Mouse (Mus musculus): ENCODE results near the gene Zbtb17. TPM values are rescaled to one million over a fixed set of nuclear protein-coding genes. Genes with fewer than 3 reads are reported as not detected.

Zbtb17 gene
- 24.9 and 25.3 TPM in 2 replicates for polyA plus RNA-seq (2016; fragmentation: Nextera tagmentation; extraction: Ambion mirVana)

DNA sequence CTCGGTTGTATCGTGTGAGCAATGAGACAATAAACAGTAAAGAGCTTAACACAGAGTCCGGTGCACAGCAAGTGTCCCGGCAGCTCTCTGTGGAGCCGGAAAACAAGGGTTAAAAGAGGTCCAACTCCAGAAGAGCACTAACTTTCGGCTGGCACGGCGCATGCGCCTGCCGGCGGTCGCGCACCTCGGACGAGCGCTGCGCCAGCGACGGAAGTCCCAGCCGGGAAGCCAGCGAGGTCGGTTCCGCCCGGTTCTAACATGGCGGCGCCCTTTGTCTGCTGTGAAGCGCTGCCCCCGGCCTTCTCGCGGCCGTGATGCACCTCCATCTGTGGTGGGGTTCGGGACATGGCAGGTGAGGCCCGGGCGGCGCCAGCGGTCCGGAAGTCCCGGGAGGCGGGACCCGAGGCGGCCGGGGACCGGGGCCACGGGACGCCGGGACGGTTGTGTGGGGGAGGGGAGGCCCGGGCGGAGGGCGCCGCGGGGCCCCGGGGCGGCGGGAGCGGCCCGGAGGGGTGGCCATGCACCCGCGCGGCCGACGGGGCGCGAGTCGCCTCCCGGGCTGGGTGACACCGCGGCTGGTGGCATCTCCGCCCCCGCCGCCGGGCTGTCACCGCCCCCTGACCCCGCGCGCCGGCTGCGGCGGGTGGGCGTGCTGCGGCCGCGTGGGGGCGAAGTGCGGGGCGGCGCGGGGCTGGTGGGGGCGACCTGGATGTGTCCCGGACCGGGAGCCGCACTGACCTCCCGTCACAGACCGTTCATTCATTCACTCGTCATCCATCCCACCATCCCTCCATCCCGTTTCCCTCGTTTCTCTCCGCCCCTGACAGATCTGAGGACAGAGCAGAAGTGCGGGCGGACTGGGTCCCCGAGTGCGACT lies at the start of gene Zbtb17:
TSS of gene Zbtb17 (plus strand) at position 204 of the 877 bp plus-strand sequence.
- H3K9ac ChIP-seq: peak within 1 kb of the TSS; percentile 98
- H3K27ac ChIP-seq (ENCODE audit: poor library complexity, severe bottlenecking): peak within 1 kb of the TSS; percentile 67
- H3K9me3 ChIP-seq (replicated peaks): no peaks in the 10 kb centered on the region
- ATAC-seq (ENCODE audit: insufficient number of reproducible peaks, low FRiP score): peak; percentile 92
- no peaks in the 10 kb centered on the region for H3K27me3 ChIP-seq (replicated peaks)
- WGBS: under 1% methylated on average over 91 of the region's 102 CpGs
- H3K4me1 ChIP-seq (replicated peaks): peaks cover 24% of the 10 kb centered on the region
- H3K36me3 ChIP-seq: peaks cover 28% of the 10 kb centered on the region
- H3K4me3 ChIP-seq: peak within 1 kb of the TSS; percentile 100
- peak within 1 kb of the TSS; percentile 93 for H3K4me2 ChIP-seq

DNA sequence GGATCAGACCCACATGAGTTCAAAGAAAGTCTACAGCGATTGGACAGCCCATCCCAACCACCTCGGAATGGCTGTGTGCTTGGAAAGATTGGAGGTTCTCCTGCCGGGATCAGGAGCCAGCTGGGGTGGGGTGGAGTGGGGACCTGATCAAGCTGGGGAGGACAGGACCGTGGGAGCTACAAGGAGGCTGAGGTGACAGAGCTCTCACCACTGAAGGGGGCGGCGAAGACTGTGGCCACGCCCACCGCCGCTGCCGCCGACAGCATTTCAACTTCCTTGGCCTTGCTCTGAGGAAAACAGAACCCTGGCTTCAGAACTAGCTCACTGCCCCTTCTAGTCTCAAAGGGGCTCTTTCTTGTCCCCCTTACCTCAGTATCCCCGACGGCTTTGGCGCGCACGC lies 49.7 kb upstream of the Zbtb17 start:
- 9% methylated on average over 16 of the region's 16 CpGs for WGBS
- H3K4me3 ChIP-seq: peak overlapping the region; percentile 18; the same call in 1 of the 2 replicates

GRCm38 (mm10) chr4:141397861-141398260 lies 46.6 kb upstream of the Zbtb17 start:
- no peaks in the 10 kb centered on the region for H3K9me3 ChIP-seq (replicated peaks)
- H3K4me1 ChIP-seq (replicated peaks): peaks cover 8% of the 10 kb centered on the region
- peaks cover 42% of the 10 kb centered on the region for H3K27me3 ChIP-seq (replicated peaks)
- H3K4me3 ChIP-seq: no peak overlapping the region
- H3K4me2 ChIP-seq: no peak overlapping the region
- no peaks in the 10 kb centered on the region for H3K36me3 ChIP-seq
- H3K27ac ChIP-seq (ENCODE audit: poor library complexity, severe bottlenecking): no peak overlapping the region
- WGBS: 71% methylated on average over 12 of the region's 12 CpGs
- H3K9ac ChIP-seq: no peak overlapping the region; the same call in 1 of the 2 replicates
- ATAC-seq (ENCODE audit: insufficient number of reproducible peaks, low FRiP score): no peak

More for the DNA sequence above, 49.7 kb upstream of the Zbtb17 start:
- Histone ChIP-seq H3K27me3 (replicated peaks) (peaks cover 55% of the 10 kb centered on the region), H3K9ac (no peak overlapping the region), H3K27ac (ENCODE audit: poor library complexity, severe bottlenecking) (no peak overlapping the region), H3K36me3 (no peaks in the 10 kb centered on the region), H3K4me1 (replicated peaks) (peaks cover 8% of the 10 kb centered on the region), H3K9me3 (replicated peaks) (no peaks in the 10 kb centered on the region), H3K4me2 (peak overlapping the region; percentile 57)
- ATAC-seq (ENCODE audit: insufficient number of reproducible peaks, low FRiP score): no peak

GRCm38 (mm10) chr4:141398545-141398944 lies 45.9 kb upstream of the Zbtb17 start, which contains the start of gene Clcnka:
Gene Clcnka, minus strand, starts transcription at chr4:141398724.
- peaks cover 8% of the 10 kb centered on the region for H3K4me1 ChIP-seq (replicated peaks)
- no peak within 1 kb of the TSS for H3K4me3 ChIP-seq
- WGBS: 51% methylated on average over 12 of the region's 12 CpGs
- peaks cover 42% of the 10 kb centered on the region for H3K27me3 ChIP-seq (replicated peaks)
- H3K4me2 ChIP-seq: no peak within 1 kb of the TSS
- no peaks in the 10 kb centered on the region for H3K36me3 ChIP-seq
- no peak within 1 kb of the TSS for H3K27ac ChIP-seq (ENCODE audit: poor library complexity, severe bottlenecking)
- ATAC-seq (ENCODE audit: insufficient number of reproducible peaks, low FRiP score): no peak
- no peaks in the 10 kb centered on the region for H3K9me3 ChIP-seq (replicated peaks)
- no peak within 1 kb of the TSS; the same call in 1 of the 2 replicates for H3K9ac ChIP-seq

DNA sequence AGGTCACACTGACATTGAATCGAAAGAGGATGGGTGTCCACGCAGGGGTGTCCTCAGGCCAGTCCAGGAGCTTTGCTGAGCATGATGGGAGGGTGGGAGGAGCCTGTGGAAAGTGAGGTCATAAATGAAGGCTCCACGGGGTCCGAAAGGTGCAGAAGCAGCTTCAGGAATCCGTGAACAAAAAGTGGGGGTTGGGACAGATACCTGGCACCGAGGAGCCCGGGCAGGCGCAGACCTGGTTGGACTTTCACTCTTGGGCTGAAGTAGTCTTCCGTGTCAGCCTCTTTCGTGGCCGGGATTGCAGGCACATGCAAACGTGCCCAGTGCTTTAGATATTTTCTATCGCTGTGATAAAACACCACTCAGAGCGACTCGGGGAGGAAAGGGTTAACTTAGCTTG lies 44.3 kb upstream of the Zbtb17 start:
- Histone ChIP-seq H3K9ac (no peak overlapping the region), H3K27me3 (replicated peaks) (peaks cover 32% of the 10 kb centered on the region), H3K4me1 (replicated peaks) (peaks cover 2% of the 10 kb centered on the region), H3K27ac (ENCODE audit: poor library complexity, severe bottlenecking) (no peak overlapping the region), H3K4me3 (no peak overlapping the region), H3K4me2 (no peak overlapping the region), H3K9me3 (replicated peaks) (no peaks in the 10 kb centered on the region), H3K36me3 (no peaks in the 10 kb centered on the region)
- no peak for ATAC-seq (ENCODE audit: insufficient number of reproducible peaks, low FRiP score)
- 78% methylated on average over 15 of the region's 15 CpGs for WGBS

- H3K4me1 ChIP-seq (replicated peaks): peaks cover 21% of the 10 kb centered on the region
- WGBS: 10% methylated on average over 15 of the region's 15 CpGs
- ATAC-seq (ENCODE audit: insufficient number of reproducible peaks, low FRiP score): peak; percentile 26; the same call in 1 of the 2 replicates
- no peak overlapping the region for H3K4me3 ChIP-seq
- H3K27ac ChIP-seq (ENCODE audit: poor library complexity, severe bottlenecking): no peak overlapping the region
- peak overlapping the region; percentile 57 for H3K9ac ChIP-seq
- H3K9me3 ChIP-seq (replicated peaks): no peaks in the 10 kb centered on the region
- H3K4me2 ChIP-seq: peak overlapping the region; percentile 53
- 0 out of 2 replicates have a peak, but pooled peaks cover 6% of the 10 kb centered on the region for H3K27me3 ChIP-seq (replicated peaks)
- H3K36me3 ChIP-seq: no peaks in the 10 kb centered on the region
Observed at GRCm38 (mm10) chr4:141404518-141405313, 39.7 kb upstream of the Zbtb17 start.

DNA sequence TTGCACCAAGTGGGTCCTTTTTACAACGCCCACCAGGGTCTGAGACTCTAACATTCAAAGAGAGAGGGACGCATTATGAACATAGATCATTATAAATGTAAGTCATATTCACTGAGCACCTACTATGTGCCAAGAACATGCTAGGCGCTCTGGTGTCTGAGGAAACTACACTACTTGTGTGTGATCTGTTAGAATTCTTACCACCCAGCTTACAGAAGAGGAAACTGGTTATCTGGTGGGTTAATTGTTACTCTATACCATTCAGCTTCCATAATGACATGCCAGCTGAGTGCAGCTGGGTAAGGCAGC lies 39.2 kb upstream of the Zbtb17 start:
- Histone ChIP-seq H3K9ac (no peak overlapping the region), H3K9me3 (replicated peaks) (no peaks in the 10 kb centered on the region), H3K27ac (ENCODE audit: poor library complexity, severe bottlenecking) (no peak overlapping the region), H3K36me3 (no peaks in the 10 kb centered on the region), H3K4me2 (no peak overlapping the region), H3K4me1 (replicated peaks) (peaks cover 21% of the 10 kb centered on the region), H3K4me3 (no peak overlapping the region), H3K27me3 (replicated peaks) (0 out of 2 replicates have a peak, but pooled peaks cover 7% of the 10 kb centered on the region)
- ATAC-seq (ENCODE audit: insufficient number of reproducible peaks, low FRiP score): no peak
- 85% methylated on average over 3 of the region's 3 CpGs for WGBS

GRCm38 (mm10) chr4:141406516-141407299 lies 37.7 kb upstream of the Zbtb17 start:
- peak overlapping the region; percentile 30; the same call in 1 of the 2 replicates for H3K4me2 ChIP-seq
- H3K27me3 ChIP-seq (replicated peaks): peaks cover 14% of the 10 kb centered on the region; the same call in 1 of the 2 replicates
- no peaks in the 10 kb centered on the region for H3K9me3 ChIP-seq (replicated peaks)
- WGBS: 25% methylated on average over 14 of the region's 14 CpGs
- peak; percentile 49; the same call in 1 of the 2 replicates for ATAC-seq (ENCODE audit: insufficient number of reproducible peaks, low FRiP score)
- no peak overlapping the region for H3K4me3 ChIP-seq
- peak overlapping the region; percentile 48; the same call in 1 of the 2 replicates for H3K9ac ChIP-seq
- H3K4me1 ChIP-seq (replicated peaks): peaks cover 25% of the 10 kb centered on the region
- no peaks in the 10 kb centered on the region for H3K36me3 ChIP-seq
- peak overlapping the region; percentile 19; the same call in 1 of the 2 replicates for H3K27ac ChIP-seq (ENCODE audit: poor library complexity, severe bottlenecking)

DNA sequence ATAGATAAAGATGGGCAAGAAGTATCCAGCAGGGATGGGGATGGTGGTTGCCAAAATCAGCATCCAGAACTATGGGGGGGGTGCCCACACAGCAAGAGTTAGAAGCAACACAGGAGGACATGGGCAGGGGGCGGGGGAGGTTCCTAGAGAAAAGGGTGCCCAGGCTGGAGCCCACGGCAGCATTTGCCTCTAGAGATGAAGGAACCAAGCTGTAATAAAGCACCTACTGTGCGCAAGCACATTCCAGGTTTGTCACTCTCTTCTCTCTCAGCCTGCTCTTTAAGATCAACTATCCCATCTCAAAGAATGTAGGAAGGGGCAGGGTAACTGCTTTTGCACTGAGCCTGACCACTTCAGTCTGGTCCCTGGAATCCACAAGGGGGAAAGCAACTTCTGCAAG lies 35.9 kb upstream of the Zbtb17 start:
- H3K4me2 ChIP-seq: no peak overlapping the region
- WGBS: 91% methylated on average over 3 of the region's 3 CpGs
- H3K9me3 ChIP-seq (replicated peaks): no peaks in the 10 kb centered on the region; the same call in 1 of the 2 replicates
- H3K36me3 ChIP-seq: no peaks in the 10 kb centered on the region
- H3K27ac ChIP-seq (ENCODE audit: poor library complexity, severe bottlenecking): no peak overlapping the region
- no peak overlapping the region for H3K4me3 ChIP-seq
- H3K9ac ChIP-seq: no peak overlapping the region
- peaks cover 25% of the 10 kb centered on the region for H3K4me1 ChIP-seq (replicated peaks)
- H3K27me3 ChIP-seq (replicated peaks): peaks cover 18% of the 10 kb centered on the region; the same call in 1 of the 2 replicates
- ATAC-seq (ENCODE audit: insufficient number of reproducible peaks, low FRiP score): no peak

DNA sequence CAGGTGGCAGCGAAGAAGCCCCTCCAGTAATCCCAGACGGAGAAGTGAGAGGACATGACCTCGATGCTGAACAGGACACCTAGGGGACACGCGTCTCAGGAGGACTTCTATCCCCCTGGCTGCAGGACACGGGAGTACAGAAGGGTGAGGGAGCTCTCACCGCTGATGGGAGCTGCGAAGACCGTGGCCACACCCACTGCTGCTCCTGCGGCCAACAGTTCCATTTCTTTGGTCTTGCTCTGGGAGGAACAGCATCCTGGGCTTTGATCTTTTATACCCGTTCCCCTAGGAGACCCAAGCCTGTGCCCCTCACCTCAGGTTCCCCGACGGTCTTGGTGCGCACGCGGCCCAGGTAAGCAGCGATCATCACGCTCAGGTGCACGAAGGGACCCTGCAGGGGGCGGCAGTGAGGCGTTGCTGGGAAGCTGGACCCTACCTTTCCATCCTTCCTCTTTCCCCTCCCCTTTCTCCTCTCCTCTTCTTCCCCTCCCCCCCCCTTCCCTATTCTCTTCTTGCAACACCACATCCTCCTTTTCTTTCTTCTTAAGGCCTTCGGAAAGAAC lies 32.9 kb upstream of the Zbtb17 start:
- no peaks in the 10 kb centered on the region for H3K36me3 ChIP-seq
- H3K4me1 ChIP-seq (replicated peaks): peaks cover 20% of the 10 kb centered on the region
- H3K27ac ChIP-seq (ENCODE audit: poor library complexity, severe bottlenecking): no peak overlapping the region
- H3K4me2 ChIP-seq: peak overlapping the region; percentile 39; the same call in 1 of the 2 replicates
- H3K27me3 ChIP-seq (replicated peaks): peaks cover 18% of the 10 kb centered on the region; the same call in 1 of the 2 replicates
- WGBS: 18% methylated on average over 22 of the region's 22 CpGs
- H3K9me3 ChIP-seq (replicated peaks): no peaks in the 10 kb centered on the region; the same call in 1 of the 2 replicates
- H3K4me3 ChIP-seq: no peak overlapping the region
- no peak overlapping the region for H3K9ac ChIP-seq
- ATAC-seq (ENCODE audit: insufficient number of reproducible peaks, low FRiP score): no peak
